Mouse (Mus musculus) cerebellum, adult 11-12 months (tissue): ENCODE data around the gene Cd247.

ENCODE experiments used
- DNase-seq: peaks from one replicate; pipeline ENCODE4 v3.0.0; 2022

Cd247 gene

DNA sequence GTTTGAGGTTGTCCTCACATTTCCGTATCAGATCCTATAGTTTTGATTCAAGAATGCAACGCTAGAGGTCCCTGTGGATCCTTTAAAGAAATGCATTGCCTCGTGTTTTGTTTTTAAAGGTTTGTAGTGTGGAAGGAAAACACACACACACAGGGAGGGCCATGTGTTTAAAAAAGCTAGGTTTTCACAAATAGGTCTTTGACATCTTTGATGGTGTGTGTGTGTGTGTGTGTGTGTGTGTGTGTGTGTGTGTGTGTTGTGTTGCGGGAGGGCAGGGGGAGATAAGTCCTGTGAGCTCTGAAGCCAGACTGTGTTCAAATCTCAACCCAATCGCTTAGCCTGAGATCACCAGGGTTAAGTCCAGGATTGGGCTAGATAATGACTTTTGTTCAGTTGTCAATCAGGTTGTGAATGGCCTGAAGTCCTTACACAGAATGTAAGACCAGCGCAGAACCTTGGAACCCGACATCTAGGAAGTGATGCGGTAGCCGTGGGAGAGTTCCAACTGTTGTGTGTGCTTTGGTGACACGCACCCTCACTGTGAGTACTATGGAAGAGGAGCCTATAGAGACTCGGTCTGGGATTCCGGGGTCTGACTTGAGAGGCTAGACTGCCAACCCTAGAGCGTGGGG lies 8.4 kb upstream of the Cd247 start:
- DNase-seq = no peak

DNA sequence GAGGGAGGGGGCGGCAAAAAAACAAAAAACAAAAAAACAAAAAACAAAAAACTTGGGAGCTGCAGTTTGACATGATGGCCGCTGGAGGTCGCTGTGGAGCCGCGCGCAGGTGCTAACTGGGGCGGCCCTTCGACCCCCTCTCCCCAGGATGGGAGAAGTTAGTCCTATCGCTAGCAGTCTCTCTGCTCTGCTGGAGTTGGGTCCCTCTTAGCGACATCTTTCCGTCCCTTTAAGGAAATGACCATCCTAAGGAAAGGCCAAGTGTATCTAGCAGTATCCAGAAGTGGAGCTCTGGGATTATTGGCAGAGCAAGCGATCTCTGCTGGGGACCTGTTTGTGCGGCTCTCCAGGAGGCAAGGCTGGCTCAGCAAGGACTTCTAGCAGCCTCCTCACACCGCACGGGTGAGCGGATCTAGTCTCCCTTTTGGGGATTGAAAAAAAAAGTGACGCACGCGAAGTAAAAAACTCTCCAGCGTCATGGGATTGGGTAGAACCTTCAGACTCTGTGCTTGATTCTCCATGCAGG lies 7.8 kb upstream of the Cd247 start:
- DNase-seq = no peak

DNA sequence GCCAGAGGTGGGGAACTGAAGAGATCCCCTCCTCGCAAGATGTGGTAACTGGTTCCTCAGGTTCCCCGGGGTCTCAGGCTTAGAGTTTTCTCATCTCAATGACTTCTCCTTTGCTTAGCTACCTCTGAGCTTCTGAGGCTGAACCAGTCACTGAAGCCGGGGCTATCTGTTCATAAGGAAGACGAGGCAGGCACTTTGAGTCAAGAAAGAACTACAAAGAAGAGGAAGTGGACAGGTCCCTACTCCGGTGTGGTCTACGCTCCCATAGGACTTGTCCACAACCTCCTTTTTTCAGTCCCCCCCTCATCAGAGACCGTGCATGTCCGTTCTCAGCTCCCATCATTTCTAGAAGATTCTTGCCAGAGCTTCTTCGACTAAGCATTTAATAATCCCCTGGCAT lies 7.1 kb upstream of the Cd247 start:
- DNase-seq = no peak

DNA sequence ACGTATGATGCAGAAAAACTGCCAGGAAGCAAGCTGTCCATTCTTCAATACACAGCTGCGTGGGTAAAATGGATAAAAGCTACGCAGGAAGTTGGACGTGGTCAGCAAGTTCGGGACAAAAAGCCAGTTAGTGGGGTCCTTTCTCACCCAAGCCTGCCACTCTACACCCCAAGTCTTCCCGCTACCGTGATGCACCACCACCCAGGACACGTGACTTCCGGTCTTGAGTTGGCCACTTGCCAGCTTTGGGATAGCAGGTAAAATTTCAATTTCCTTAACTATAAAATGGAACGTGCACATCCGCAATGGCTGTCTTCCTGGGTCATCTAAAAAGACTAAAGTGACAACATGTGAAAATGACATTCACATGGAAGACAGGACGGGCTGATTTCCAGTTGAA lies 6.6 kb upstream of the Cd247 start:
- no peak for DNase-seq

DNA sequence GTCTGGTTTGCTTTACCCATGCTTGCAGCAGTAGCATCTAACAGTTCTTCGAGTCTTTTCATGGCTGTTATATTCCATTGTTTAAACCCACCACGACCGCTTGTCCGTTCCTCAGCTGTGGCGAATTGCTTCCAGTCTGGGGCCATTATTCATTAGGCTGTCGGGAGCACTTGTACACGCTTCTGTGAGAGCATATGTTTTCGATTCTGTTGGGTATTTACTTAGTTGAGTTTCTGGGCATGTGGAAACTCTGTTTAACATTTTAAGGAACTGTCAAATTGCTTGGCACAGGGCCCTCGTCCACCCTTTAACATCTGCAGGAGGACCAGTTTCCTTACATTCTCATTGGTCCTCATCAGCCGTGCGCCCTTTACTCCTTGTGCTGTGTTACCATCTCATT lies 2.2 kb upstream of the Cd247 start:
- no peak for DNase-seq

DNA sequence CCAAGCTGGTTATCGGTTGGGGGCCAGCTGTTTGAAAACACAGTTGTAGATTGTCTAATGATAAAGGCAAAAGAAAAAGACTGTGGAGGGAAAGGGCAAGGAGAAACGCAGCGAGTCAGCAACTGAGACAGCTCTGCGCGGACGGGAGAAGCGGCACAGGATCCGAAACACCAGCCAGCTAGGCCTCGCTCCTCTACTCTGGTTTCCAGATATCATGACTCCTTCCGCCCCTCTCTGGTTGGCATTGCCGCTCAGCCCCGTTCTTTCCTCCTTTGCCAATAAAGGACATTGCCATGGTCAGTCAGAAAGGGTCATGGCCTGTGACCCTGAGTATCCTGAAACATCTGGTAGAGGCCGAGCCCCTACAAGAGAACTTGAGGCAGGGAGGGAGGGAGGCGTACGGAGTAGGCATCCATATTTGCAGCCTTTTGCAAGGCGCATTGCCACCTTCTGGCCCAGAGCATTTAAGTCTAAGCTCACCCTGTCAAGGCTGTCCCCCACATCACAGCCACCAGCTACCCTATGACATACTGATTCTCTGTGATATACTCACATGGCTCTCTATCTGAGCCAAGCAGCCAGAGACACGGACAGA lies 682 bp downstream of the Cd247 start:
- DNase-seq = no peak

DNA sequence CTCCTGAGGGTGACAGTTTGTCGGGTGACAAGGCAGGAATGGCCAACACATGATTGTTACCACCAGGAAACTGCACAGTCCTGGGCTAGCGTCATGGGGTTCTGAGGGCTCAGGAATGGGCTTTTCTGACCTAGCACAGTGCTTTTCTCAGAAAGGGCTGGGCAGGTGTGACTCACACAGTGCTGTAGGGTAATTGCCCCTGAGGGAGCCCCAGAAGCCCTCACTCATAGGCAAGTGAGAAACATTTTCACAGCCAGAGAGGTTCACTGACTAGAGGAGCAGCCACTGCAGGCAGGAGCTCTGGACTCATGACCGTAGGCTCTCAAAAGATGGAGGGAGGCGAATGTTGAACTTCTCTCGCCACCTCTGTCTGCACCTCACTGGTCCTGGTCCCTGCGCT lies 1.5 kb downstream of the Cd247 start:
- no peak for DNase-seq

DNA sequence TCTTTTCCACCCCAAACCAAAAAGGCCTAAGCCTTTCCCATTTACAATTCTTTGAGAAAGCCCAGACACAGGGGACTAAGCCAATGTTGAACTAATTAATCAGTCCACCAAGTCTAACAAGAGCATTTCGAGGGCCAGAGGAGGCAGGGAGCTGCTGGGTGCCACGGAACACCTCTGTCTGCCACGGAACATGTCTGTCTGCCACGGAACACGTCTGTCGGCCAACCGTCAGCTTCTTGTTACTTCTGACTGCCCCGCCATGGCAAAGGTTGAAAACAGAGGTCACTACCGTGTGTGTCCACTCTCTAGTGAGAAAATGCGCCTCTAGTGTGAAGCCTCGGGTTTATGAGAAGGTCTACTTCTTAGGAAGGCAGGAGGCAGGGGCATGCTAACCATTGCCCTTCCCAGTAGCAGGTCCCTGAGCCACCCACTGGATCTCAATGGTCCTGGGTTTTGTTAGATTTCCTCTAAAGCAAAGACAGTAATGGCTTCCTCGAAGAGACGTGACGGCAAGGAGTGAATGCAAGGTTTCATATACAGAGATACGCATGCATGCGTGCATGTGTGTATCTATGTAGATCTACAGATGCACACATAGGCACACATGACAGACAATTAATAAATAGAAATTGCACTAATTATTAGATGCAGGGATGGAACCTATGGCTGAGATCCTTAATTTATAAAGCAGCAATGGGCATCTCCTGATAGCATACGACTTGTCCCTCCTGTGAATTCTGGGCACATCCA lies 2.2 kb downstream of the Cd247 start:
- DNase-seq = no peak

DNA sequence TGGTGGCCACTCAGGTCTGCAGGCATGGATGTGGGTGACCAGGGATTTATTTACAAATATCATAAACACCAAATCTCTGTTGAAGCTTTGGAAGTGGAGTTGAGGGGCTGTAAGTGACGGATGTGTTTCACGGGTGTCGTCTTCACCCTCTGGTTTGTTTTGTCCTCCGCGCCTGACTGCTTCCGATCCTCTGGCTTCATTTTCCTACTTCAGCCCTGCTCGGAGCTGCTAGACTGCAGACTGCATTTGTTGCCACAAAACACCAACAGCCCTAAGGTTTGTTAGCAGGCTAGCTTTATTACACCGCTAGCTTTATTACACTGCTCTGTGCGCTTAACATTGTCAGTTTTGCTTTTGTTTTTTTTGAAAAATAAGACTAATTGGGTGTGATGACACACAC lies 2.9 kb downstream of the Cd247 start:
- no peak for DNase-seq

DNA sequence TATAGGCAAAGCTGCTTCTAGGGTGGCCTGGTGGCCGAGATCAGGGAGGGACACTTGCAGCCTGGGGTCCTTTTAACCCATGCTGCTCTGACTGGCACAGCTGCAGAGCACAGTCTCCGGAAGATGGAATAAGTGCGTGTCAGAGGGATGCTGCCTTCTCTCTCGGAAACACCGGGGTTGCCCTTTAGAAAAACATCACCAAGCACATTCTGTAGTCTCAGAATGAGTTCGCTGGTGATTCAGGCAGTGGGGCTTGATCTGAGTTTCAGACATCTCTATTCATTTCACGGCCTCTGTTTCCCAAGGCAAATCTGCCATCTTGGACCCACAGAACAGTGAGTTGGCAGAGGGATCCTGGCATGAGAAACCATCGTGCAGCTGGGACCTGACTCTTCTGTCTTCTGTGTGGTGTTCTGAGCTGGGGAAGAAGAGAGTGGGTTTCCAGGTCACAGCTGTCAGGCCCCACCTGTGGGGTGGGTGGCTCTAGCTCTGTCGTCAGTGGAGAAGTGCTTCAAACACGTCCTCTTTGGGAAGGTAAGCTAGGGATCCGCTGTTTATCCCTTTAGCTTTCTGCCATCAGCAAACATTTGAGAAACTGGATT lies 13.3 kb downstream of the Cd247 start:
- DNase-seq = no peak

DNA sequence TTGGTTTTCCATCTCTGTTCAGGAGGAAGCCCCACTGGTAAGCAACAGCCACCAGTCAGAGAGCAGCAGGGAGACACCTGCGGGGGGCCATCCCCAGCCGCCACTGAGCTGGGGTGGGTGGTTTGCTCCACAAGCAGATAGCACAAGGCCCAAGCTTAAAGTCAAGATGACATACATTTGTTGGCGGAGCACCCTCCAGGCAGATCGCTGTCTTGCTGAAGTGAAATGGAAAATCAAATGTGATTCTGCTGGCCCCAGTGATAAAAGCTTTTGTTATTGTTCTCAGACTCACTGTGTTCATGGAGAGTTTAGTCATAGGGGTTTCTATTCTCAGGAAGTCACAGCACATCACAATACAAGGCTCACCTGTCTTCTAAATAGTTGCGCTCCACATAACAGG lies 14.6 kb downstream of the Cd247 start:
- DNase-seq = no peak

DNA sequence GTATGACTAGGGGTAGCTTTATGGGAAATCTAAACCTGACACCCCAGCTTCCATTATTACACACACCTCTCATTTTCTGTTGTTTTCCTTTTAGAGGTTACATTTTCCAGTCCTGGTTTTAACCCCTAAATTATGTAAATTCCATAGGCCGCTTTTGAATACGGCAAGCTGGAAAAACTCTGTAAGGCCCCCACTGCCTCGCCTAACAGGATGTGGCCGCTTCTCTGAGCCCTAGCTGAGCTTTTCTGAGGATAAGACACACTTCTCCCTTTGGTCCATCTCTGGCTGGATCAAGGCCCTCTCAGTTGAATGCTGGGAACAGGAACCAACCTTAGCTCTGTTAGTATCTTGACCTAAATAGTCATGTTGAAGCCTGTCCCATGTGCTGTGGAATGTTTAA lies 15.7 kb downstream of the Cd247 start:
- DNase-seq = no peak

DNA sequence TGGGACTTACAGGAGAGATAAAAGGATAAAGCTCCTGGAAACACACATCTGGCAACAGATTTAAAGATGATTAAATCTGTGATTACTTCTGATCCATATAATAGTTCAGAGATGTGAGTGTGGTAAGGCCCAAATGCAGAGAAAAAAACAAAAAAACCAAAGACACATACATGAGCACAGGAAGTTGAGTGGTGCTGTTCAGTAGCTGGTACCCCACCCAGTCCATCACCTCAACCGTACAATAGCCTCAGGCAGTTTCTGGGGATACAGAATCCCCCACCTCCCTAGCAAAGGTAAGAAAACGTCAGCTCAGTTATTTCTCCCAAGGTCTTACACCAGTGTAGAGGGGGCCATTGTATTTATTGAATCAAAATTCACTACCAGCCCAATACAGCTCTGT lies 22.2 kb downstream of the Cd247 start:
- no peak for DNase-seq

DNA sequence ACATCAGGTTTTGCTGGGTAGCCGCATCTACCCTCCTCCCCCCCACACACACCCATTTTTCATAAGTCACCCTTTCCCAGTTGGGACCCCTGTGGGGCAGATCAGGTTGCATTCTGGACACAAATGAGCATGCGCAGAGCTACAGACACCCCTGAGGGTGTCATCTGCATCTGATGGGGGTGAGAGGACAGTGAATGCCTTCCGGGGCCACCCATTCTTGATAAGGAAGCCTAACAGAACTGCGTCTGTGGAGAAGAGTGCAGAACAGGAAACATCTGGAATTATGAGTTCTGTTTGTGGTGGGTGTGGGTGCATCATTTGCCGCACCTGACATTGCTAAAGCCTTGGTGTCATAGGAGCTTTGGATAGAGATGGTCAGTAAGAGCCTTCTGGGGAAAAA lies 22.7 kb downstream of the Cd247 start:
- no peak for DNase-seq

DNA sequence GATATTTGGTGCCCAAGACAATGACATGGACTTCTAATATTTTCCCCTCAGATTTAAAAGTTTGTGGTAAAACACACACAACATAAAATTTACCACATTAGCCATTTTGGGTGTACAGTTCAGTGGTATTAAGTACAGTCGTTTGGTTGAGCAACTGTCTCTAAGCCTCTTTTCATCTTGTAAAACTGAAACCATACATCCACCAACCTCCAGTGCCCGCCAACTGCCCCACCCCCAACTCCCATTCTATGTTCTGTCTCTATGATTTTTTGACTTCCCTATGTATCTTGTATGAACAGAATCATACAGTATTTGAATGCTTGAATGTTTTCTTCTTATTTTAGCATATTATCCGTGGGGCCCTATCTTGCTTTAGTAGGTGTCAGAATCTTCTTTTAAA lies 24.3 kb downstream of the Cd247 start:
- no peak for DNase-seq

DNA sequence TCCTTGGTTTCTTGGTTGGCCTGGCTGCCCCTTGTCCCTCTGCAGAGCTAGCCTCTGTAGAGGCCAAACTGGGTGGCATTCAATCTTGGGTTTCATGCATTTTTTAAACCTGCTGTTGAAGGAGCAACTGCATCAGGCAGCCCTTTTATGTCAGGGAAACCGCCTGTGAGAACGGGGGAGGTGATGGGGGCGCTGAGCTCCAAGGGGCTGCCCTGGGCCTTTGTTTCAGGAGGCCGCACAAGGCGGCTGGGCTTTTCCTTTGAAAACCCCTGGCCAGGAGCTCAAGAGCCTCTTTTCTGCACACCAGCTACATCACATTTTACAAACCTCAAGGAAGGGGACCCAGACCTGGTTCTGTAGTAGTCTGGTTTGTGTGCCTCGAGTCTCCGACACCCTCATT lies 25.6 kb downstream of the Cd247 start:
- no peak for DNase-seq

DNA sequence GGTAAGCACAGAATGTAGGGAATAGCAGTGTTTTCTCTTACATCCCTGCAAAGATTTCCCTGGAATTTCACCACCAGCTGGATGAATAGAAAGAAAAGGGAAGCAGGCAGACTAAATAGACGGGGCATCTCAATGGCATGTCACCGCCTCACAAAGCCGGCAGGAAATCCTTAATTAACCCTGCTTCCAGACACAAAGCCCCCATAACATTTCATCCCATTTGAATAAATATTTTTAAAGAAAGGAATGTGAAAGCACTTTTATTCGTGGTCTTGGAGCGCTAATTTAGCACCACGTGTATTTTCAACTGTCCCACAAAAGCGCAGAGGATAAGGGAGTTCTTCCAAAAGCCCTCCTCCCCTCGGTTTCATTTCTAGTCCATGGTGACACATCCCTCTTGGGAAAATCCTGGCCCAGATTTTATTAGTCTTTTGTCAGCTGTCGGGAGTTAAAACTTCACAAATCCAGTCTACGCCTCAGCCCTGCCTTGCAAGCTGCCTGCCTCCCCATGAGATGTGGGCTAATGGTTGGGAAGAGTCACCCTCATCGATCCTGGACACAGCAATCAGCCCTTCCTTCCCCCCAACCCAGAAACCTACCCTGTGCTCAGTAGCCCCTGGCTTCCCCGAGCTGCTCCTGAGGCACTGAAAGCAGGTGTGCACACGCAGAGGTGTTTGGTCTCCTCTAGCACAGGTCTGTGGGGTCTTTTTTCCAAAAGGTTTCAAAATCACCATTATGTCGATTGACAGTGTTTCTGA lies 26.2 kb downstream of the Cd247 start:
- no peak for DNase-seq

DNA sequence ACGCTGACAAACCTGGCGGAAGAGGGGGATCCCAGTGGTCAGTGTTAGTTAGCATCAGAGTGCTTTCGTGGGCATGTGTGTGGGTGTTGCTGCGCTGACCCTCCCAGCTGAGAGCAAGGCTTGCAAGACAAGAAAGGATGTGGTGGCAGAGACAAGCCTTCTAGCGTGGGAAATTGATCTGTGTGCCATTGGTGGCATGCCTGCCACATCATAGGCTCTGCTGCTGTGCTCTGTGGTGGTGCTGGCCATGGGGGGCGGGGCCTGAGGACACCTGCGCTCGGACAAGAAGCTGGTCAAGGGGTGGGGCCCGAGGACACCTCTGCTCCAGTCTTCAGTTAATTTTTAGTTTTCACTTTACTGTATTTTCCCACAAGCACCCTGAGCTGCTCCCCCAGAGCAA lies 27.9 kb downstream of the Cd247 start:
- DNase-seq = no peak

DNA sequence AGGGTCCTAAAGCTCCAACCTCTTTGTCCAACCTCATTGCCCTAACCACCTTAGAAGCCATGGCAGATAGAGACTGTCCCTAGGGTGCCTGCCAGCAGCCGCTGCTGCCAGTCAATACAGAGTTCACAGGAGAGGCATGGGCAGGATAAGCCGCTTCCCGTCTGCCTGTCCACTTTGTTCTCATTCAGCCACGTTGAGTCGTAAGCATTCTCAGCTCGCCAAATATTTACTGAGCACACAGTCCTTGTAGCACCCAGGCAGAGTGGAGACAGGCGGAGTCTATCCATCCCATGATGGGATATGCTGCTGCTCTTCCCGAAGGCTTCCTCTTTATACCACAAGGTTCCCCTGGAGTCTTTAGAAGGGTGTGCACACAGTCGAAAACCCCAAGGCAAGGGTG lies 28.8 kb downstream of the Cd247 start:
- DNase-seq = no peak

DNA sequence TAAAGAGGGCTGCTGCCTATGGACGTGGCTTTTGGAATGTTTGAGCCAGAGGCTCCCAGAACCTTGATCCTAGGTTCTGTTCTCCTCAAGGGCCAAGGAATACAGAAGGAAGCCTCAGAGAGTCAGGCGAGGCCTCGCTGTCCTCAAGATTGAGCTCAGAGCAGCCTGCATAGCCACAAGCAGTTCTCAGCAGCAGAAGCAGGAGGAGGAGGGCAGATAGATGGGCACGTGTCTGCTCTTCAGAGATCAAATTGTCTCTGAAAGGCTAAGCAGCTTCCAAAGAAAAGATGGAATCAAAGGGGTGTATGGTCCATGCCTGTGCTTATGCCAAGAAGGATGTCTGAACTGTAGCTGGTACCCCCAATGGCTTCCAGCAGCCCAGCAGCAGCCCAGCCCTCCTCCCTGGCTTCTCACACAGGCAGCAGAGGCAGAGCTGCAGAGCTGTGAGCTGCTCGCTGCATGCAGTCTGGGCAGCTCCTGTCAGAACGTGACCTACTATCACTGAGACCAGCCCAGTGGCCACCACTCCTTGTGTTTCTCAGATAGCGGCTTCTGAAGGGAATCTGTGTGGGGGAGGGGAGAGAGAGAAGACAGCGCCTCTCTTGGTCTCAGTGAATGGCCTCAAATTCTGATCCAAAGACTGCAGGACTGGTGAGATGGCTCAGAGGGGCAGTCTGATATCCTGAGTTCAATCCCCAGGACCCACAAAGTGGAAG lies 29.8 kb downstream of the Cd247 start:
- DNase-seq = no peak

DNA sequence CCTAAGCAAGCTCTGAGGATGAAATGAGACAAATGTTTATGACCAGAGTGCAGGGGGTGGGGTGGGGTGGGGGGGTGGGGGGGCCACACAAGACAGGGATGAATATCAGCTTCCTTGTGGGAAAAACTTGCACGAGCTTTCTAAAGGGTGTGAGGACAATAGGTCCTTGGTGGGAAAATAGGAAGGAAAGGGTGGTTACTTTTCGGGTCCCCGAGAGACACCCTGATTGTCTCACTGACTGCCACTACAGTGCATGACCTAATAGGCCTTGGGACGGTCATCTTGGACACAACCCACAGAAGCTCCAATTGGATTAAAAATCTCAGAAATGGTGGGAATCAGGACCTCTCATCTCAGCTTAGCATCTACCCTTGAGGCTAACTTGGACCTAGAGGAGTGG lies 30.7 kb downstream of the Cd247 start:
- no peak for DNase-seq

DNA sequence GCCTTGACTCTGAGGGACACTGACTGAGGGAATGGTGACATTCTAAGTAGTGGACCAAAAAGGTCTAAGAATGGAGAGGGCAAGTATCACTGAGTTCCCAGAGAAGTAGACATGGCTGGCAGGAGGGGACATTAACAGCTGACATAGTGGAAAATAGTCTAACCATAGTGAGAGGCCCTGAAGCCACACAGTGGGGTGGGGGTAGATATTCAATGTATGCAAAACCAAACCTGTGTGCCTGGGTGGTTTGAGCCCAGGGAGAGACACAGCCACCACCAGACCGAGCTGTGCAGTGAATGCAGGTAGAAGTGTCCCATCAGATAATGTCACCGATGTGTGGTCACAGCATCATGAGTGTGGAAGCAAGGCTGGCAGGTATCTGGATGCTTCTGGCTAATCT lies 33.5 kb downstream of the Cd247 start:
- no peak for DNase-seq

DNA sequence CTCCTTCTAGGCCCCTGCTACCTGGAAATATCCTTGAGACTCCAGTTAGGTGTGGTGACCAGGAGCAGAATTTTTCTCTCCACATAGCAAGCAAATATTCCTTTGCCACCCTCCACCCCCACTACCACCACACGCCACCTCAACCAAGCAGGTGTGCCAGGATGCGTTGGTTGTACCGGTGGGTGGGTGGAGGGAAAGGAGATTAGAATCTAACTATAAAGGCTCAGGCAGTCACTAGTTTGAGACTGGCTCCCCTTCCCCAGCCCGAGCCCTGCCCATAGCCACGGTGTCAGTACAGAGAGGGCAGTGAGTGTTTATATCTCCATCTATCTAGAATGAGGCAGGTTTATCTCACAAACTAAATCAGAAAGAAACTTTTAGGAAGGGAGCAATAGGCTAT lies 39.7 kb downstream of the Cd247 start:
- DNase-seq = no peak
